Comparison of ENCODE assay signal across 27 mouse cellular contexts in the genomic region with DNA sequence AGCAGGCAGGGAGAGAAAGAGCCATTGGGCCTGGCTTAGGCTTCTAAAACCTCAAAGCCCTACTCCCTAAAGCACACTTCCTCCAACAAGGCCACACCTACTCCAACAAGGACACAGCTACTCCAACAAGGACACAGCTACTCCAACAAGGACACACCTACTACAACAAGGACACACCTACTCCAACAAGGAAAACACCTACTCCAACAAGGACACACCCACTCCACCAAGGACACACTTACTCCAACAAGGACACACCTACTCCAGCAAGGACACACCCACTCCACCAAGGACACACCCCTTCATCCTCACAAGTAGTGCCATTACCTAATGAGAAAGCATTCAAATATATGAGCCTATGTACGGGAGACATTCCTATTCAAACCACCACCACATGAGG.
DNase-seq lines count a peak whose midpoint lies in the region; ATAC-seq and TF ChIP-seq lines count a peak whose summit lies in the region.
"Had no signal": no experiment of that assay in that cellular context is flagged by ENCODE, and none has a peak within 500 bp of the region (broad histone marks: within the 10 kb centered on the region; RNA-seq: fewer than 3 reads in every experiment).

No protein-coding gene starts in this region.

- TF ChIP-seq CTCF in stomach, postnatal 0 days (IDR thresholded peaks at IDR 0.05; ENCODE audit: low read depth): no peak

- ATAC-seq in midbrain, embryonic 11.5 days (ENCODE audit: low FRiP score): no peak
- no peak for ATAC-seq in midbrain, embryonic 14.5 days (ENCODE audit: low FRiP score, low TSS enrichment)
- ATAC-seq in stomach, postnatal 0 days (ENCODE audit: low FRiP score, low TSS enrichment): 0 out of 2 replicates have a peak, but pooled peaks have one; percentile 39
- ATAC-seq: activated CD4-positive, CD25-positive, alpha-beta regulatory T cell, adult 4 months; CD4-positive, CD25-positive, alpha-beta regulatory T cell, adult 4 months; forebrain, embryonic 14.5 days; forebrain, embryonic 16.5 days had no signal

- DNase-seq in midbrain, embryonic 11.5 days (ENCODE audit: low spot score, missing footprints): peak; percentile 10
- no peak for DNase-seq in midbrain, embryonic 14.5 days
- DNase-seq in WW6 (ENCODE audit: low read depth, low spot score): peak; percentile 13
- DNase-seq in stomach, postnatal 0 days (ENCODE audit: low spot score): no peak
- no peak for DNase-seq in gastrocnemius, postnatal 10 days
- DNase-seq in left cerebral cortex, postnatal 4 days: no peak
- DNase-seq: adrenal gland, adult 8-10 months; adrenal gland, postnatal 14 days; adrenal gland, postnatal 36 days; B cell, adult 2 months; cerebellum, adult 11 months; cerebellum, adult 18-20 months; cerebellum, adult 8-10 months; cerebellum, adult 9-11 months; cerebellum, postnatal 14 days; cerebellum, postnatal 36 days; embryo, embryonic 11 days had no signal

- H3K4me3 ChIP-seq in midbrain, embryonic 11.5 days (ENCODE audit: low read depth, low read length): no peak overlapping the region
- no peak overlapping the region for H3K4me3 ChIP-seq in midbrain, embryonic 14.5 days (replicated peaks; ENCODE audit: low read depth, low read length)
- H3K4me3 ChIP-seq in stomach, postnatal 0 days (ENCODE audit: low read depth, low read length): no peak overlapping the region
- H3K4me3 ChIP-seq: embryonic facial prominence, embryonic 13.5 days; embryonic facial prominence, embryonic 15.5 days; erythroblast, embryonic 14.5 days; forebrain, embryonic 10.5 days; forebrain, embryonic 12.5 days had no signal

- no peaks in the 10 kb centered on the region for H3K4me1 ChIP-seq in midbrain, embryonic 11.5 days (ENCODE audit: control insufficient read depth, insufficient read depth, low read length)
- 0 out of 2 replicates have a peak, but pooled peaks cover 3% of the 10 kb centered on the region for H3K4me1 ChIP-seq in midbrain, embryonic 14.5 days (ENCODE audit: control insufficient read depth, insufficient read depth, low read length)
- H3K4me1 ChIP-seq in stomach, postnatal 0 days (replicated peaks; ENCODE audit: control insufficient read depth, insufficient read depth): no peaks in the 10 kb centered on the region
- H3K4me1 ChIP-seq: embryonic facial prominence, embryonic 13.5 days; embryonic facial prominence, embryonic 15.5 days; forebrain, embryonic 10.5 days; forebrain, embryonic 12.5 days had no signal

- no peaks in the 10 kb centered on the region for H3K36me3 ChIP-seq in midbrain, embryonic 11.5 days (ENCODE audit: control insufficient read depth, insufficient read depth, low read length)
- no peaks in the 10 kb centered on the region for H3K36me3 ChIP-seq in midbrain, embryonic 14.5 days (ENCODE audit: control insufficient read depth, insufficient read depth, low read length)
- no peaks in the 10 kb centered on the region for H3K36me3 ChIP-seq in stomach, postnatal 0 days (ENCODE audit: control insufficient read depth, insufficient read depth, low read length)
- H3K36me3 ChIP-seq: embryonic facial prominence, embryonic 13.5 days; embryonic facial prominence, embryonic 15.5 days; forebrain, embryonic 10.5 days; forebrain, embryonic 12.5 days had no signal

- H3K9me3 ChIP-seq in midbrain, embryonic 11.5 days (ENCODE audit: control insufficient read depth, low read length): no peaks in the 10 kb centered on the region
- H3K9me3 ChIP-seq in midbrain, embryonic 14.5 days (ENCODE audit: control insufficient read depth, low read length): no peaks in the 10 kb centered on the region
- no peaks in the 10 kb centered on the region for H3K9me3 ChIP-seq in stomach, postnatal 0 days (ENCODE audit: control insufficient read depth, low read length)
- H3K9me3 ChIP-seq: embryonic facial prominence, embryonic 15.5 days; forebrain, embryonic 12.5 days had no signal

- no peak overlapping the region for H3K9ac ChIP-seq in midbrain, embryonic 11.5 days (ENCODE audit: low read length)
- no peak overlapping the region for H3K9ac ChIP-seq in midbrain, embryonic 14.5 days (replicated peaks; ENCODE audit: low read length)
- H3K9ac ChIP-seq in stomach, postnatal 0 days (ENCODE audit: low read length): no peak overlapping the region
- H3K9ac ChIP-seq: embryonic facial prominence, embryonic 13.5 days; embryonic facial prominence, embryonic 15.5 days; forebrain, embryonic 12.5 days had no signal

- intact Hi-C loops in left cerebral cortex, postnatal 4 days (cut with DNase I): no loop called here

- no peak overlapping the region for H3K4me2 ChIP-seq in midbrain, embryonic 11.5 days
- no peak overlapping the region for H3K4me2 ChIP-seq in midbrain, embryonic 14.5 days (ENCODE audit: low read length)
- H3K4me2 ChIP-seq in stomach, postnatal 0 days (replicated peaks; ENCODE audit: low read depth): no peak overlapping the region
- H3K4me2 ChIP-seq: embryonic facial prominence, embryonic 13.5 days; embryonic facial prominence, embryonic 15.5 days; forebrain, embryonic 12.5 days had no signal

- 94% methylated on average over 1 of the region's 1 CpGs for WGBS in midbrain, embryonic 11.5 days
- WGBS in midbrain, embryonic 14.5 days: 93% methylated on average over 1 of the region's 1 CpGs
- WGBS in stomach, postnatal 0 days: 100% methylated on average over 1 of the region's 1 CpGs

- no peak overlapping the region for H3K27ac ChIP-seq in midbrain, embryonic 11.5 days (ENCODE audit: low read depth, low read length)
- no peak overlapping the region for H3K27ac ChIP-seq in midbrain, embryonic 14.5 days (replicated peaks; ENCODE audit: low read depth, low read length)
- no peak overlapping the region for H3K27ac ChIP-seq in stomach, postnatal 0 days (replicated peaks)
- H3K27ac ChIP-seq: embryonic facial prominence, embryonic 13.5 days; embryonic facial prominence, embryonic 15.5 days; forebrain, embryonic 10.5 days; forebrain, embryonic 12.5 days had no signal

- no peak for TF ChIP-seq EP300 in stomach, postnatal 0 days (optimal IDR thresholded peaks at IDR 0.05)

- H3K27me3 ChIP-seq in midbrain, embryonic 11.5 days (ENCODE audit: control insufficient read depth, insufficient read depth, low read length): no peaks in the 10 kb centered on the region
- H3K27me3 ChIP-seq in midbrain, embryonic 14.5 days (ENCODE audit: control insufficient read depth, insufficient read depth, low read length): no peaks in the 10 kb centered on the region
- H3K27me3 ChIP-seq in stomach, postnatal 0 days (ENCODE audit: control insufficient read depth, insufficient read depth, low read length): no peaks in the 10 kb centered on the region
- H3K27me3 ChIP-seq: CH12.LX; embryonic facial prominence, embryonic 13.5 days; embryonic facial prominence, embryonic 15.5 days; forebrain, embryonic 12.5 days had no signal

Comparison
In these comparisons a context has a peak if more than half of its experiments do, and no peak if none do; other contexts are left out.
1. DNase-seq: peak in midbrain, embryonic 11.5 days (single experiment) and WW6 (single experiment); none in midbrain, embryonic 14.5 days (single experiment), stomach, postnatal 0 days (single experiment), gastrocnemius, postnatal 10 days (single experiment) and left cerebral cortex, postnatal 4 days (single experiment).